Mouse (Mus musculus) lung, adult 2 months (tissue): Measurements from ENCODE around the gene Vsig2.

Experiments
- CTCF ChIP-seq: fragments of 200-500 bp; IDR thresholded peaks from 2 replicates; pipeline ENCODE4 v1.5.1; 2011; ENCODE audit warnings: mild to moderate bottlenecking, low read length, control low read depth; ENCODE audit not compliant: insufficient read depth
- POLR2A ChIP-seq: fragments of 200-500 bp; IDR thresholded peaks from 2 replicates; pipeline ENCODE4 v1.6.1; 2011; ENCODE audit warnings: low read depth, mild to moderate bottlenecking, control low read depth, low read length, borderline replicate concordance; ENCODE audit errors: extremely low read depth

DNA sequence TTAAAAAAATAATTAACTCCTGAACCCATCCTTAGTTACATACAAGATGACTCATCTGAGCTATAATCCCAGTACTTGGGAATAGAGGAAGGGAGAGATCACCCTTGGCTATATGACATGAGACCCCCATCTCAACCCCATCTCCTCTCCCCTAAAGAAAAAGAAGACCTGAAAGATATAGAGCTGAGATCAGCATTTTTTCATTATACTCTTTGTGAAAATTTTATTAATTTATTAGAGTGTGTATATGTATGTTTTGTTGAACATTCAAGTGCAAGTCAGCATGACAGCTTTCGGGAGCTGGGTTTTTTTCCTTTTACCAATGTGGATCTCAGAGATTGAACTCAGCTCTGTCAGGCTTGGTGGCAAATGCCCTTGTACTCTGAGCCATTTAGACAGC lies 37.9 kb upstream of the Vsig2 start:
- no peak for TF ChIP-seq POLR2A
- TF ChIP-seq CTCF, result no peak
